Mouse (Mus musculus): ENCODE results near the gene Glb1l. TPM values are rescaled to one million over a fixed set of nuclear protein-coding genes. Genes with fewer than 3 reads are reported as not detected.

The Glb1l gene
- 35.6 and 40.2 TPM in 2 replicates for polyA plus RNA-seq (2012; rRNA removed)

DNA sequence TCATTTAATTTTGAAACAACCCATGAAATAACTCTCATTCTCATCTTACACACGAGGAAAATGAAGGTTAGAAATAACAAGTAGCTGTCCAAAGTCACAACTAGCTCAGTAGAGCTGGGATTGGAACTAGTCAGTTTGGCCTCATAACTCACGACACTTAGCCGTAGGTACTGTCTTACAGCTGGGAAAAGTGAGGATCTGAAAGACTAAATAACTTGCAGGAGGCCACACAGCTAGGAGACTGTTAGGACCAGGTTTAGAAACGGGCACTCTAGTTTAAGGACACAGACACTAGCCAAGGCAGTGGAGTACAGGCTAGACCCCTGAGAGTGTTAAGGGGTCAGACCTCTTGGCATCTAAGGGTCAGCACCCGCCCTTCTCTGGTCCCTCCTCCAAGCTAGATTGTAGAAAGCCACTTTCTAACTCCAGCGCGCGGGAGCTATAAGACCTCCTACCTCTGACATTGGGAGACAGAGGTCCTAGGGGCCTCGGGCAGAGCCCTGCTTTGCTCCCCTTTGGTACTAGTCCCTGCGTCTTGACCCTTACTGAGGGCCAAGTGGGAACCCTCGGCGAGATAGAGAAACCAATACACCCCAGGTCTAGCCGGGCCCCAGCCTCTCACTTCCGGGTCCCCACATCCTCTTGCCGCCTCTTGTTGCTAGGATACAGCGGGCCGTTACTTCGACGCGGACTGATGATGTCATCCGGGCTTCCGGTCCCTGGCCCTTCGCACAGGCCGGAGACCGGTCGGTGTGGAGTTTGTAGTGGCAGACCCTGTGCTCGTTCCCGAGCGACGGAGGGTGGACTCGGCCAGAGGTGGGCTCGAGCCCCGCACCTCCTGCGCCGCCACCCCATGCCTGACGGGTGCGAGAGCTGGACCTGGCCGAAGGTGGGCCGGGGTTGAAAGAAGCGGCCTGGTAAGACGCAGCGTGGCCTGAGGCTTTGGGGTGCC lies at the start of gene Glb1l, which contains the start of gene Stk16:
TSS of gene Glb1l (minus strand) at position 678 of the 952 bp plus-strand sequence.
TSS of gene Stk16 (plus strand) at position 703 of the 952 bp plus-strand sequence.

GRCm38 (mm10) chr1:75236117-75237050 lies 25.8 kb upstream of the Glb1l start, which contains the start of gene Dnajb2:
Gene Dnajb2 (plus strand): TSS chr1:75236406.

GRCm38 (mm10) chr1:75231664-75232152 lies 21.1 kb upstream of the Glb1l start, which contains the start of gene A630095N17Rik:
Gene A630095N17Rik (minus strand): TSS chr1:75232102.

DNA sequence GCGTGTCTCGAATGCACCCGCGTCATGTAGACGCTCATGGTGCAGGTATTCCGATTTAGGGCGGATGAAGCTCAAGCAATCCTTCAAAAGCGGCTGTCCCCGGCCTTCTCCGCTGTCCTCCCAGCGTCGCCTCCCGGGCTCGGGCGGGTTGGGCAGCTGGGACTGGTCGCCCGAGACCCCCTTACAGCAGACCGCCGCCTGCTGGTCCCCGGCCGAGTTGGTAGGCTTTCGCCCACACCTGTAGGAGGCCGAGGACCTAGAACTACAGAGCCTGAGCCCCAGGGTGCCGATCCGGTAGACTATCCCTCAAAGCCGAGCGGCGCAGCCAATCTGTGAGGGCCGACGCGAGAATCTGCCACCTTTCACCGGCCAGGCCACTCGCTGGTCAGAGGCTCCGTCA lies 8.9 kb upstream of the Glb1l start, which contains the start of gene Tuba4a:
TSS of gene Tuba4a (minus strand) at position 335 of the 400 bp plus-strand sequence.

DNA sequence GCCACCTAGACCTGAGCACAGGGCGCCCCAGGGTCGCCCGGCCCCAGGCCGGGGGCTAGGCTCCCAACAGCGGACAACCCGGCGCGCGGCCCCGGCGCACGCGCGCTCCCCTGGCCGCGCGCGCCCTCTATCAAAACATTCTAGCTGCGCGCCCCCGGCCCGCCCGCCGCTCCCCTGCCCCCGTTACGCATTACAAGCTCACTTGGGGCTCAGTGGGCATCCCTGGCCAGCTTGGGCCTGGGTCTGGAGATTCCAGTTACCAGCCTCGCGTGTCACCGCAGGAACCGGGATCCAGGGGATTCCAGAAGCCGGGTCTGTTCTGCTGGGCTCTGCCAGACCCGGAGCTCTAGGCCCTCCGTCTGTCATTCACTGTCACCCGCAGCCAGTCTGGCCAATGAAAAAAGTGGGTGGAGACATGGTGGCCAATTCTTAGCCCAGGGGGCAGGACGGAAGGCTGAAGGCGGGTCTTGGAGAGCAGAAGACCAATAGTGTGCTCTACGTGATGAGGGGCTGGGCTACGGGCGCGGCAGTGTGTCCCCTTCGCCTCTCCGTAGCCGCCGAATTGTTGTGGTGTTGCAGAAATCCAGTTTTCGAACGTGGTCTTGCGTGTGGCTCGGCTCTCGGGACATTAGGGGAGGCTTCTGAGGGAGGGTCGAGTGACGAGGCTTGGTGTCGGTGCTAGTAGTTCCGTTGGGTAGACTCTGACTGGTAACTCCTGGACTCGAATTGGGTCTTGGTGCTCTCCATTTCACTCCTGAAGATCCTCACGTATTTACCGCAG lies 18.8 kb downstream of the Glb1l start, which contains the start of the genes Ankzf1 and Atg9a:
TSS of gene Ankzf1 (plus strand) at position 530 of the 781 bp plus-strand sequence.
TSS of gene Atg9a (minus strand) at position 575 of the 781 bp plus-strand sequence.

GRCm38 (mm10) chr1:75180105-75180590 lies 30.5 kb downstream of the Glb1l start, which contains the start of gene Abcb6:
Gene Abcb6 (minus strand): TSS chr1:75180392.

DNA sequence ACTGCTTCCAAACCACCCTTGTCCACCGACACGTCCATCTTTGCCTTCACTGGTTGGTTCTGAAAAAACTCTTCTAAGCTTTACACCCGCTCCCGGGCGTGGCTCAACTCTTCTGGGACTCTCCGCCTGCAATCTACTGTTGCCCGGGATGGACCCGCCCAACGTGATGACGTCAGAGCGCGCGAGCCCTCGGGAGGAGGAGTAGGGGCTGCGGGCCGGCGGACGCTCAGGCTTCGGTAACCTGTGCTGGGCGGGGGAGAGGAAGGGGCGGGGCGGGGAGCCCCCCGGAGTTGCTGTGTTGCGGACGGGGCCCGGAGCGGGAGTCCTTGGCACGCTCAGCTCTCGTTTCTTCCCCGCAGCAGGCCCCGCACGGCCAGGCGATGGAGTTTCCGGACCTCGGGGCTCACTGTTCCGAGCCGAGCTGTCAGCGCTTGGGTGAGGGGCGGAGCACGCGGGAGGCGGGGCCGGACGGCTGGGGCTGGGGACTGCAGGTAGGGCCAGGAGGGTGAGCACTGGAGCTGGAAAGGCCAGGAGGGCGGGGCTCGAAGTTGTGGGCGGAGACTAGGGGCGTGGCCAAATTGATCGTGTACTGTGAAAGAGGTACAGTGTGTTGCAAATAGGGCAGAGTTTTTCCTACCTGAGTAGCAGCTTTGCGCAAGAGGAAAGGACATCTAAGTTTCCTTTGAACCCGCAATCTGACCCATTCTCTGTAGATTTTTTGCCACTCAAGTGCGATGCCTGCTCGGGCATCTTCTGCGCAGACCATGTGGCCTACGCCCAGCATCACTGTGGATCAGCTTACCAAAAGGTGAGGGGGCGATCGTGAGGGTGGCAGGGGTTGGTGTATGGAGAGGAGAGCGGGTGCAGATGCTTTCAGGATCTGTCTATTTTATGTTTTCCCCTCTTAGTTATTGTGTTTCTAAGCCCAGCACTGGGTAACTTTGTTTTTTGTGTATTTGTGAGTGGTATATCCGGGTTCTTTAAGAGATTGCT lies 41.8 kb downstream of the Glb1l start, which contains the start of gene Zfand2b:
TSS of gene Zfand2b (plus strand) at position 175 of the 993 bp plus-strand sequence.

Other genes starting within 250 kb of the Glb1l start
- gene Nhej1, start 85.6 kb downstream of the Glb1l start, polyA plus RNA-seq (2012; rRNA removed) = 1.7 and 2.4 TPM in 2 replicates
- gene Slc23a3, start 76.9 kb downstream of the Glb1l start, polyA plus RNA-seq (2012; rRNA removed) = 0.03 and 0.05 TPM in 2 replicates
- 45.7 and 51.1 TPM in 2 replicates for gene Cnppd1, start 68.1 kb downstream of the Glb1l start, polyA plus RNA-seq (2012; rRNA removed)
- 172 and 179 TPM in 2 replicates for gene Retreg2, start 68.0 kb downstream of the Glb1l start, polyA plus RNA-seq (2012; rRNA removed)
- gene Zfand2b, start 42.2 kb downstream of the Glb1l start, polyA plus RNA-seq (2012; rRNA removed) = 51.1 and 55.2 TPM in 2 replicates
- 45.2 and 45.8 TPM in 2 replicates for gene Abcb6, start 30.4 kb downstream of the Glb1l start, polyA plus RNA-seq (2012; rRNA removed)
- gene Ankzf1, start 18.7 kb downstream of the Glb1l start, polyA plus RNA-seq (2012; rRNA removed) = 35.3 and 38.8 TPM in 2 replicates
- 57.0 and 62.6 TPM in 2 replicates for gene Atg9a, start 18.6 kb downstream of the Glb1l start, polyA plus RNA-seq (2012; rRNA removed)
- gene Stk16, start within 50 bp of the Glb1l start, polyA plus RNA-seq (2012; rRNA removed) = 206 and 218 TPM in 2 replicates
- 15.5 and 16.9 TPM in 2 replicates for gene Tuba4a, start 9.1 kb upstream of the Glb1l start, polyA plus RNA-seq (2012; rRNA removed)
- gene A630095N17Rik, start 21.3 kb upstream of the Glb1l start, polyA plus RNA-seq (2012; rRNA removed) = not detected in 2 replicates
- gene Dnajb2, start 25.6 kb upstream of the Glb1l start, polyA plus RNA-seq (2012; rRNA removed) = 67.4 and 71.2 TPM in 2 replicates
- 68.1 and 69.4 TPM in 2 replicates for gene Ptprn, start 53.7 kb upstream of the Glb1l start, polyA plus RNA-seq (2012; rRNA removed)
- gene Resp18, start 67.6 kb upstream of the Glb1l start, polyA plus RNA-seq (2012; rRNA removed) = 141 and 164 TPM in 2 replicates
- gene Dnpep, start 107.2 kb upstream of the Glb1l start, polyA plus RNA-seq (2012; rRNA removed) = 151 and 153 TPM in 2 replicates
- 1.0 and 9.6 TPM in 2 replicates for gene Des, start 149.5 kb upstream of the Glb1l start, polyA plus RNA-seq (2012; rRNA removed)
- 69.0 and 70.9 TPM in 2 replicates for gene Speg, start 164.5 kb upstream of the Glb1l start, polyA plus RNA-seq (2012; rRNA removed)
- 103 and 111 TPM in 2 replicates for gene Gmppa, start 225.1 kb upstream of the Glb1l start, polyA plus RNA-seq (2012; rRNA removed)
- gene Asic4, start 239.6 kb upstream of the Glb1l start, polyA plus RNA-seq (2012; rRNA removed) = 15.3 and 15.9 TPM in 2 replicates